Mouse (Mus musculus) heart, embryonic 16.5 days (tissue): ENCODE measurements at regions not wholly inside any gene's neighbourhood (a gene's known extent, or its start where the extent isn't known, plus 50 kb on each side); places are given as distances from the start of the nearest gene placed in this dataset.
A peak's percentile ranks its signal among the peaks of the same experiment; 100 is the strongest.

Source experiments
- ATAC-seq: fragments of 200-750 bp; cut with Nextera tagmentation; replicated peaks from 2 replicates; pipeline ENCODE4 v1.8.0; 2017; ENCODE audit warnings: moderate number of reproducible peaks; ENCODE audit not compliant: insufficient read depth, low FRiP score; ENCODE audit errors: extremely low read depth
- H3K27ac ChIP-seq: fragments of 300-500 bp; sonication (generic); 2 replicates; pipeline ENCODE4 v1.5.1; 2014; ENCODE audit warnings: mild to moderate bottlenecking, low read length, control low read depth, moderate library complexity
- H3K27me3 ChIP-seq: fragments of 300-500 bp; sonication (generic); 2 replicates; pipeline ENCODE4 v1.6.1; 2014; ENCODE audit warnings: low read length, mixed read lengths; ENCODE audit not compliant: control insufficient read depth, insufficient read depth
- H3K36me3 ChIP-seq: fragments of 300-500 bp; sonication (generic); 2 replicates; pipeline ENCODE4 v1.6.1; 2014; ENCODE audit not compliant: control insufficient read depth, insufficient read depth
- H3K4me1 ChIP-seq: fragments of 300-500 bp; sonication (generic); 2 replicates; pipeline ENCODE4 v1.6.1; 2014; ENCODE audit warnings: low read length, mixed read lengths; ENCODE audit not compliant: control insufficient read depth, insufficient read depth
- H3K4me2 ChIP-seq: fragments of 300-500 bp; sonication (generic); 2 replicates; pipeline ENCODE4 v1.6.1; 2014; ENCODE audit warnings: low read depth, mild to moderate bottlenecking, control low read depth, low read length
- H3K4me3 ChIP-seq: fragments of 300-500 bp; sonication (generic); 2 replicates; pipeline ENCODE4 v1.5.1; 2014; ENCODE audit warnings: mild to moderate bottlenecking, control low read depth, low read length
- H3K9ac ChIP-seq: fragments of 300-500 bp; sonication (generic); 2 replicates; pipeline ENCODE4 v1.6.1; 2014; ENCODE audit warnings: low read length, control low read depth
- H3K9me3 ChIP-seq: fragments of 300-500 bp; sonication (generic); replicated peaks from 2 replicates; pipeline ENCODE4 v1.6.1; 2016; ENCODE audit warnings: low read length; ENCODE audit not compliant: control insufficient read depth
- WGBS: fragments of 180-500 bp; shearing (Covaris S2); extraction: QIAGEN DNeasy Blood & Tissue Kit; methylation state at CpG from one replicate; pipeline ENCODE4 v1.1.7; 2014; 5-methylcytosine and 5-hydroxymethylcytosine counted together

DNA sequence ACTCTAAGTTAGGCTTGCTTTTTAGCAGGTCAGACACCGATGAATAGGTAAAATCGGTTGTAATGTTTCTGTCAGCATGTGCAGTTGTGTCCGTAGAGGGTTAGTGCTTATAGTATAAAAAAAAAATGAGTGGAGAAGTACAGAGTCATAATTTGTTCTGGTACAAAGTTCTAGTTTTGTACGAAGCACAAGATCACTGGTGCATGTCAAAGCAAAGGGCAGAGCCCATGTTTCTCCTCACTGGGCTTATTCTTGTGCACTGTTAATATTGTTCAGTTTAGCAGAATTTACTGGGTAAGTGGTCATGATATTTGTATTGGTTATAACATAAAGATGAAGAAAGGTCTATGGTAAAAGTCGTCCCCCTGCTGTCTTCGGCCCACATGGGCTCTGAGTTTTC, 330.4 kb upstream of the Fam241a start:
- Histone ChIP-seq H3K27me3 (0 out of 2 replicates have a peak, but pooled peaks cover 7% of the 10 kb centered on the region), H3K36me3 (no peaks in the 10 kb centered on the region), H3K9ac (no peak overlapping the region), H3K4me3 (no peak overlapping the region), H3K9me3 (no peaks in the 10 kb centered on the region), H3K4me2 (no peak overlapping the region), H3K4me1 (no peaks in the 10 kb centered on the region), H3K27ac (no peak overlapping the region)
- WGBS, result 77% methylated on average over 6 of the region's 6 CpGs
- ATAC-seq, result no peak

DNA sequence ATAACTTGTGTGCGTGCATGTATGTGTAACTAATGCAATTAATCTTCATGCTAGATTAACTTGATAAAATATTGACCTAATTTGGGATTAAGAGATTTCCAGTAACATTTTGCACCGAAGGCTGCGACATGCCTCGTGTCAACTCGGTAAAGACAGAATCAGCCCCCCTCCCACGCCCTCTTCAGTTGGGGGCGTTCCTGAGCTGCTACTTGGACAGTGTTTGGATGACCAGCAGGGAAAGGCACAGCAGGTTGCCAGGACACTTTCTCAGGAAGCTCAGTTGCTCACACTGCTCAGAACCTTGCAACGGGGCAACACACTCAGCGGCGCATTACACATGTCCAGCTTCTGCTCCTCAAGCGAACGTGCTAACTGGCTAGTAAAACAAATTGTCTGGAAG, 326.2 kb upstream of the Fam241a start:
- H3K4me1 ChIP-seq, result no peaks in the 10 kb centered on the region
- no peak for ATAC-seq
- H3K36me3 ChIP-seq, result no peaks in the 10 kb centered on the region
- no peak overlapping the region for H3K4me2 ChIP-seq
- H3K27me3 ChIP-seq, result no peaks in the 10 kb centered on the region
- no peaks in the 10 kb centered on the region for H3K9me3 ChIP-seq
- no peak overlapping the region for H3K4me3 ChIP-seq
- 57% methylated on average over 12 of the region's 12 CpGs for WGBS
- no peak overlapping the region for H3K9ac ChIP-seq
- H3K27ac ChIP-seq, result no peak overlapping the region

DNA sequence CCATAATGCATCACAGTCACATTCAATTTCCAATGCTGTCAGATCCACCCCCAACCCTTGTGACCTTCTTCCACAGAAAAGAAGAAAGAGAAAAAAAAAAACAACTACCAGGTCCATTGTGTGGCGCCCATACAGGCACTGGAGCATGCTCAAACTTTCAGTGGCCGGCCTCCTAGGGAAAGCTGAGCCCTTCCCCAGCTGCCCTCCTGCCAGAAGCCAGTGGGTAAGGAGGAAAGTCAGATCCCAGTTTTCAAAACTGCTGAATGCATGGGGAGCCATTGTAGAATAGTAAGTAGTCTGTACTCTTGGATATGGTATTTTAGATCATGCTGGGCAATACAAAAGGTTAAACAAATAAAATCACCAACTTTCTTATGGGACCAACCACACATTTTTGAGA, 325.5 kb upstream of the Fam241a start:
- Histone ChIP-seq H3K4me2 (no peak overlapping the region), H3K9me3 (no peaks in the 10 kb centered on the region), H3K4me1 (no peaks in the 10 kb centered on the region), H3K27ac (no peak overlapping the region), H3K27me3 (no peaks in the 10 kb centered on the region), H3K36me3 (no peaks in the 10 kb centered on the region), H3K4me3 (no peak overlapping the region), H3K9ac (no peak overlapping the region)
- 83% methylated on average over 2 of the region's 2 CpGs for WGBS
- no peak for ATAC-seq

DNA sequence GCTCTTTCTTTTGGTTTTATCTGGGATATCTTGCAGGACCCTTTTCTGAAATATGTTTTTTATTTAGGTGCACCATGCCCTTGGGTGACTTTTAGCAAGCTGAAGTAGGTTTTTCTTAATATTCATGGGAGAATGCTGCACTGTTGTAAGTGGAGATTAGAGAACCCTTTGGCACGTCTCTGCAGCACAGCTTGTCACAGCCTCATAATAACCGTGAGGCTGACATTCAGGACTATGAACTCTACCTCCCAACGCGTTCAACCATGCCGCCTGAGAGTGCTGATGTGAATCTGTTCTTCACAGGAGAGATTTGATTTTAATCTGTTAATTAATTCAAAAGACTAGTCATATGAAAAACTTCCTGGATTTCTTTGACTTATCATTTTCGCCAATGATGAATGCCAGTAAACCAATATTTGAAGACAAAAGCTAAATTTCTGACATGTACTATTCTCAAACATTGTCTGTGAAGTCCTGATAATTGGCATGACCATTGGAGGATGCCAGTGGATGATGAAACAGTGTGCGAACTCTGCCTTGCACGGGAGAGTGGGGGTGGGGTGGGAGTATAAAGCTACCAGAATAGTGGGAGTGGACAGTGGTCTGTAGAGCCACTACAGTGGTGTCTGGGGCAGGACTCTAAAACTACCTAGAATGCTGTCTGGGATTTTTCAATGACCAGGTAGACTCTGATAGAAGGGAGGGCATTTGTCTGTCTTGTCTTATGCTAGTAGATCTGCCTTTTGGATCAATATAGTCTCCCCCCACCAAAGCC, 324.8 kb upstream of the Fam241a start:
- no peak overlapping the region for H3K4me3 ChIP-seq
- WGBS, result 78% methylated on average over 8 of the region's 8 CpGs
- no peaks in the 10 kb centered on the region for H3K4me1 ChIP-seq
- no peak overlapping the region for H3K9ac ChIP-seq
- H3K27ac ChIP-seq, result no peak overlapping the region
- H3K36me3 ChIP-seq, result no peaks in the 10 kb centered on the region
- no peaks in the 10 kb centered on the region for H3K9me3 ChIP-seq
- no peaks in the 10 kb centered on the region for H3K27me3 ChIP-seq
- no peak overlapping the region for H3K4me2 ChIP-seq
- no peak for ATAC-seq

DNA sequence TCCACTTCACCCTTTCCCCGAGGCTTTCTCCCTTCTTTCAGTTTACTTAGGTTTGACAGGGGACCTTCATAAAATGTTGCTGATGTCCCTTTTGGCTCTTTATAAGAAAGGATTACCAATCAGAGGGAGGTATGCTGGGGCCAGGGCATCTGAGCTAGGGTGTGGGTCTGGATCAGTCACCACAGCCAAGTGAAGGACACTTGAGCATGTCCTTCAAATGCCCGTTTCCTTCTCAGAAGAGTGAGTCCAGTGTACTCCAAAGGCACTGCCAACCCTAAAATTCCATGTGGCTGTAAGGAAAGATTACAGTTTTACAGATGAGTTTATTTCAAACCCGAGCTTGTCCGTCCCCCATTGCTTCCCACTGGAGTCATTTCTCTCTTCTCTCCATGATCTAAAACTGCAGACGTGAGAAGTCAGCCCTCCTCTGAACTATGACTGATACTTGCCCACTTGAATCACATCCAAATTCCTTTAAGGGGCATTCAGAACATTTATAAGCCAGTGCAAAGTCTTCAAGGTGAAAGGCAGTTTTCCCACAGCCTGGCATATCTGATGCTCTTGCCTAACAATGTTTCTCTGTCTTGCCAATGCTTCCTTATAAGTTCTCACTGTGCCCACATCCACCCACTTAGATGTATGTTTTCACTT, 321.8 kb upstream of the Fam241a start:
- H3K9me3 ChIP-seq, result no peaks in the 10 kb centered on the region
- no peak overlapping the region for H3K4me3 ChIP-seq
- no peak for ATAC-seq
- no peaks in the 10 kb centered on the region for H3K27me3 ChIP-seq
- no peak overlapping the region for H3K4me2 ChIP-seq
- no peak overlapping the region for H3K27ac ChIP-seq
- H3K36me3 ChIP-seq, result no peaks in the 10 kb centered on the region
- no peak overlapping the region for H3K9ac ChIP-seq
- H3K4me1 ChIP-seq, result no peaks in the 10 kb centered on the region
- 55% methylated on average over 5 of the region's 5 CpGs for WGBS

DNA sequence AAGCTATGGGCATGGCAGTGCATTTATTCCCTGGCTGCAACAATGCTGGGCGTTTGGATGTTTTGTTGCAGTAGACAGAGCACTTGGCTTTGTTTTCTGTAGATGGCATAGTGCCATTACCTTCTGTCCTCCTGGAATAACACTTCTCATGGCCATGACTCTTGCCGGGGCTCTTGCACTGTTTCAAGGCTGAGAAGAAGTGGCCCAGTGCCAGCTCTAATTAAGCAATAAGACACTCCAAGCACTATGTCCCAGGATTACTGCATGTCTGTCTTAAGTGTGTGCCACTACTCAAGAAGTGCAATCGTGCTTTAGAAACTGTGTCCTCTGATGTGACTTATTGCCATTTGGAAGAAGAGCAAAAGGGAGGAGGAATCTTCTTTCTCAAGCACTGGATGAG, 316.1 kb upstream of the Fam241a start:
- peaks cover 3% of the 10 kb centered on the region; the same call in 1 of the 2 replicates for H3K4me1 ChIP-seq
- no peak overlapping the region for H3K9ac ChIP-seq
- no peaks in the 10 kb centered on the region for H3K27me3 ChIP-seq
- 35% methylated on average over 3 of the region's 3 CpGs for WGBS
- no peaks in the 10 kb centered on the region for H3K9me3 ChIP-seq
- H3K36me3 ChIP-seq, result no peaks in the 10 kb centered on the region
- peak; percentile 32; the same call in 1 of the 2 replicates for ATAC-seq
- H3K4me2 ChIP-seq, result no peak overlapping the region
- H3K27ac ChIP-seq, result no peak overlapping the region
- H3K4me3 ChIP-seq, result no peak overlapping the region

DNA sequence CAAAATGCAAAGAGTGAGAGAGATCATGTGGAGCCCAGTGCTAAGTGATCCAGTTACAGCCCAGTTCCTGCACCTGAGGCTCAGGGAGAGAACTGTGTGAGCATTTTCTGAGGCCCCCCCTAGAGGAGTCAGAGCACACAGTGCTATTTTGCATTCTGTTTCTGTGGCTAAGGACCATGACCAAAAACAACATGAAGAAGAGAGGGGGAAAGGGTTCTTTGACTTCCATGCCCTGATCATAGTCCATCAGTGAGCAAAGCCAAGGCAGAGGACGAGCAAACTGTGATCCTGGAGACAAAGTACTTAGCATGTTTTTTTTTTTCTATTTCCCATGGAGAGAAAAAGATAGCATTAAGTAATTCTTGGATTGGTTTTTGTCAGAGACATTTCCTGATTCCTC, 314.5 kb upstream of the Fam241a start:
- no peaks in the 10 kb centered on the region for H3K9me3 ChIP-seq
- H3K36me3 ChIP-seq, result no peaks in the 10 kb centered on the region
- H3K4me2 ChIP-seq, result no peak overlapping the region
- no peak overlapping the region for H3K27ac ChIP-seq
- H3K27me3 ChIP-seq, result no peaks in the 10 kb centered on the region
- H3K9ac ChIP-seq, result no peak overlapping the region
- H3K4me3 ChIP-seq, result no peak overlapping the region
- ATAC-seq, result no peak
- peaks cover 3% of the 10 kb centered on the region; the same call in 1 of the 2 replicates for H3K4me1 ChIP-seq
- 59% methylated on average over 1 of the region's 1 CpGs for WGBS

DNA sequence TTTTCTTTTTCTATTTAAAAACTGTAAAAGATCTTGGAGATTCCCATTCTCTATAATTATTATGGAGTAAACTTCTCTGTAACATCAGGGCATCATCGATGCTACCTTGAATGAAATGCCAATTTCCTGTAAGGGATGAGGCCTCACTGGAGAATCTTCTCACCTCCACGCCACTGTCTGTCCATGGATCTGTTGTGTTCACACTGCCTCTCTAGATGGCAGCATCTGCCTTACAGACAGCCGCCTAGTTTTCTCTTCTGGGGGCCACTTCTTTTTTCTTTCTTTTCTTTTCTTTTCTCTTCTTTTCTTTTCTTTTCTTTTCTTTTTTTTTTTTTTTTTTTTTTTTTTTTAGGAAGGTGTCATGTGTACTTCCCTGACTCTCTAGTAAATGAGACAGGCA, 310.8 kb upstream of the Fam241a start:
- Histone ChIP-seq H3K9me3 (no peaks in the 10 kb centered on the region), H3K27ac (no peak overlapping the region), H3K27me3 (no peaks in the 10 kb centered on the region), H3K4me1 (no peaks in the 10 kb centered on the region), H3K9ac (no peak overlapping the region), H3K4me3 (no peak overlapping the region), H3K4me2 (no peak overlapping the region), H3K36me3 (no peaks in the 10 kb centered on the region)
- 60% methylated on average over 3 of the region's 3 CpGs for WGBS
- ATAC-seq, result no peak

DNA sequence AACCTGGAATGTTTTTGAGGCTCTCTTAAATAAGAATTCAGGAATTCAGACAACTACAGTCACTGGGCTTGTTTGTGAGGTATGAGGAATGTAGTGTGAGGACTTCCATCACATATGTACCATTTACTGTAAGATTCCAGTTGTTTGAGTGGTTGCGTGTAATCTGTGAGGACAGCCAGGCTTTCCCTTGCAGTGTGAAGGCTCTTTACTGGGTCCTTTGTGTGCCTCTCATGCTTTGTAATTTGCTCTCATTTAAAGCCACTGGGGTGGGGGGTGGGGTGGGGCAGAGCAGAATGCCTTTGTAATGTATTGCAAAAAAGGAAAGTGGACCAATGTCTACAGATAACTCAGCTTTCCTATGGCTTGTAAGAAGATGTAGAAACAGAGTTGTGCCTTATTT, 310.4 kb upstream of the Fam241a start:
- Histone ChIP-seq H3K4me3 (no peak overlapping the region), H3K27ac (no peak overlapping the region)
- 85% methylated on average over 1 of the region's 1 CpGs for WGBS

More for the DNA sequence above, 310.4 kb upstream of the Fam241a start:
- no peaks in the 10 kb centered on the region for H3K4me1 ChIP-seq
- no peak for ATAC-seq
- no peaks in the 10 kb centered on the region for H3K9me3 ChIP-seq
- H3K27me3 ChIP-seq, result no peaks in the 10 kb centered on the region
- no peak overlapping the region for H3K9ac ChIP-seq
- H3K36me3 ChIP-seq, result no peaks in the 10 kb centered on the region
- no peak overlapping the region for H3K4me2 ChIP-seq
